Mouse (Mus musculus) adrenal gland, adult 8-10 months (tissue): ENCODE data around the gene Tsc22d1. TPM values are rescaled to one million over a fixed set of nuclear protein-coding genes. Genes with fewer than 3 reads are reported as not detected.

Experiments
- DNase-seq: peaks from one replicate; pipeline ENCODE4 v3.0.0; 2022
- total RNA-seq, 4 experiments: library from RNA; stranded (reverse); gene quantifications; 2 replicates each; pipeline ENCODE4 v1.2.4; 2022

The Tsc22d1 gene
- total RNA-seq, 4 experiments from 2014 or later: 1,539 to 2,602 (median 2,356) TPM

GRCm38 (mm10) chr14:76488101-76489044 is 73.6 kb downstream of the Tsc22d1 start:
- DNase-seq: no peak

- DNase-seq: no peak
Observed at GRCm38 (mm10) chr14:76489128-76489527, 74.4 kb downstream of the Tsc22d1 start.

- DNase-seq: no peak
Observed at GRCm38 (mm10) chr14:76495022-76495421, 80.3 kb downstream of the Tsc22d1 start.

GRCm38 (mm10) chr14:76497187-76497586 is 82.4 kb downstream of the Tsc22d1 start:
- no peak for DNase-seq

- no peak for DNase-seq
Observed at GRCm38 (mm10) chr14:76498210-76498609, 83.4 kb downstream of the Tsc22d1 start.

GRCm38 (mm10) chr14:76499492-76499891 is 84.7 kb downstream of the Tsc22d1 start:
- DNase-seq: no peak

- no peak for DNase-seq
Observed at GRCm38 (mm10) chr14:76500036-76500435, 85.3 kb downstream of the Tsc22d1 start.

- DNase-seq: no peak
Observed at GRCm38 (mm10) chr14:76503231-76503851, 88.6 kb downstream of the Tsc22d1 start.

GRCm38 (mm10) chr14:76504121-76504737 is 89.5 kb downstream of the Tsc22d1 start:
- DNase-seq: peak; percentile 92

GRCm38 (mm10) chr14:76505101-76505438 is 90.3 kb downstream of the Tsc22d1 start:
- no peak for DNase-seq

- DNase-seq: peak; percentile 88
Observed at GRCm38 (mm10) chr14:76505439-76506220, 90.9 kb downstream of the Tsc22d1 start.

GRCm38 (mm10) chr14:76506425-76507205 is 91.9 kb downstream of the Tsc22d1 start:
- peak; percentile 28 for DNase-seq

GRCm38 (mm10) chr14:76507357-76507756 is 92.6 kb downstream of the Tsc22d1 start:
- DNase-seq: no peak

GRCm38 (mm10) chr14:76507804-76508500 is 93.2 kb downstream of the Tsc22d1 start:
- no peak for DNase-seq

GRCm38 (mm10) chr14:76508701-76509100 is 93.9 kb downstream of the Tsc22d1 start:
- peak; percentile 35 for DNase-seq

GRCm38 (mm10) chr14:76511971-76512370 is 97.2 kb downstream of the Tsc22d1 start:
- DNase-seq: no peak

- DNase-seq: no peak
Observed at GRCm38 (mm10) chr14:76513395-76514049, 98.8 kb downstream of the Tsc22d1 start.

GRCm38 (mm10) chr14:76514050-76514585 is 99.4 kb downstream of the Tsc22d1 start:
- no peak for DNase-seq

GRCm38 (mm10) chr14:76515620-76516019 is 100.9 kb downstream of the Tsc22d1 start:
- DNase-seq: no peak

GRCm38 (mm10) chr14:76518217-76518616 is 103.5 kb downstream of the Tsc22d1 start:
- no peak for DNase-seq
